ENCODE assay signal across 8 mouse cellular contexts in genomic region chr13:78199642-78200160, GRCm38 (mm10). TPM values are rescaled to one million over a fixed set of nuclear protein-coding genes. Genes with fewer than 3 reads are reported as not detected.
DNase-seq lines count a peak whose midpoint lies in the region; ATAC-seq and TF ChIP-seq lines count a peak whose summit lies in the region.

Gene Nr2f1, minus strand, starts transcription at chr13:78199757.

- no peak for ATAC-seq in hindbrain, embryonic 13.5 days (ENCODE audit: low FRiP score)
- no peak for ATAC-seq in liver, embryonic 16.5 days (ENCODE audit: low read depth)

- TF ChIP-seq POLR2A in bone marrow macrophage, adult 2 months (IDR thresholded peaks at IDR 0.05; ENCODE audit: borderline replicate concordance, low read depth, low read length) = no peak

- peaks cover 7% of the 10 kb centered on the region for H3K36me3 ChIP-seq in hindbrain, embryonic 13.5 days
- no peaks in the 10 kb centered on the region for H3K36me3 ChIP-seq in liver, embryonic 16.5 days (ENCODE audit: control insufficient read depth, insufficient read depth)

- 0% methylated on average over 14 of the region's 14 CpGs for WGBS in hindbrain, embryonic 13.5 days
- 1% methylated on average over 14 of the region's 14 CpGs for WGBS in liver, embryonic 16.5 days (ENCODE audit: insufficient replicate concordance)

- peak within 1 kb of the TSS; percentile 85 for H3K4me3 ChIP-seq in layer of hippocampus, adult 2 months
- peak within 1 kb of the TSS; percentile 64 for H3K4me3 ChIP-seq in bone marrow macrophage, adult 2 months (ENCODE audit: insufficient read depth, low read length)
- H3K4me3 ChIP-seq in hindbrain, embryonic 13.5 days = peak within 1 kb of the TSS; percentile 68
- H3K4me3 ChIP-seq in liver, embryonic 16.5 days (ENCODE audit: low read depth, low read length) = peak within 1 kb of the TSS; percentile 47

- H3K4me2 ChIP-seq in hindbrain, embryonic 13.5 days = peak within 1 kb of the TSS; percentile 74
- H3K4me2 ChIP-seq in liver, embryonic 16.5 days (ENCODE audit: low read depth, low read length) = peak within 1 kb of the TSS; percentile 66

- no peak for DNase-seq in layer of hippocampus, adult 2 months (ENCODE audit: low spot score in 2 of 2)
- no peak for DNase-seq in layer of hippocampus, adult 9-11 months
- DNase-seq in right cerebral cortex, postnatal 14 days = no peak
- no peak for DNase-seq in thymus, postnatal 0 days (ENCODE audit: low spot score)
- no peak for DNase-seq in adipocyte (ENCODE audit: low spot score)

- peak within 1 kb of the TSS; percentile 97 for H3K27ac ChIP-seq in layer of hippocampus, adult 2 months
- no peak within 1 kb of the TSS for H3K27ac ChIP-seq in bone marrow macrophage, adult 2 months (ENCODE audit: insufficient read depth, low read depth, low read length)
- H3K27ac ChIP-seq in hindbrain, embryonic 13.5 days = peak within 1 kb of the TSS; percentile 100
- no peak within 1 kb of the TSS; the same call in 1 of the 2 replicates for H3K27ac ChIP-seq in liver, embryonic 16.5 days (ENCODE audit: low read length)

- no peaks in the 10 kb centered on the region for H3K9me3 ChIP-seq in hindbrain, embryonic 13.5 days
- H3K9me3 ChIP-seq in liver, embryonic 16.5 days (replicated peaks; ENCODE audit: control insufficient read depth, low read length) = no peaks in the 10 kb centered on the region

- H3K27me3 ChIP-seq in hindbrain, embryonic 13.5 days = no peaks in the 10 kb centered on the region
- H3K27me3 ChIP-seq in liver, embryonic 16.5 days (ENCODE audit: control insufficient read depth, insufficient read depth, low read depth, low read length) = peaks cover 89% of the 10 kb centered on the region

- no peak for TF ChIP-seq CTCF in layer of hippocampus, adult 2 months (conservative IDR thresholded peaks at IDR 0.05)
- no peak for TF ChIP-seq CTCF in bone marrow macrophage, adult 2 months (IDR thresholded peaks at IDR 0.05; ENCODE audit: low read depth, low read length)

- peaks cover 3% of the 10 kb centered on the region; the same call in 1 of the 2 replicates for H3K4me1 ChIP-seq in bone marrow macrophage, adult 2 months (ENCODE audit: control insufficient read depth, insufficient read depth, low read length)
- H3K4me1 ChIP-seq in hindbrain, embryonic 13.5 days (replicated peaks) = peaks cover 20% of the 10 kb centered on the region
- H3K4me1 ChIP-seq in liver, embryonic 16.5 days (ENCODE audit: control insufficient read depth, low read depth, low read length) = no peaks in the 10 kb centered on the region; the same call in 1 of the 2 replicates

- peak within 1 kb of the TSS; percentile 96 for H3K9ac ChIP-seq in hindbrain, embryonic 13.5 days
- no peak within 1 kb of the TSS; the same call in 1 of the 2 replicates for H3K9ac ChIP-seq in liver, embryonic 16.5 days (ENCODE audit: low read depth, low read length)

RNA-seq across cellular contexts. Expression of gene Nr2f1, which starts in this region (rescaled TPM):
- total RNA-seq in layer of hippocampus, adult 2 months (2021) = 10 to 100 TPM; 89.4 to 98.1 TPM
- polyA plus RNA-seq in bone marrow macrophage, adult 2 months (2012; ENCODE audit: insufficient read depth, insufficient read length, missing spikeins) = not detected in 2 replicates
- 68.9 and 71.3 TPM in 2 replicates for polyA plus RNA-seq in hindbrain, embryonic 13.5 days (2015; fragmentation: Nextera tagmentation; extraction: Ambion mirVana)
- 0.15 and 0.17 TPM in 2 replicates for polyA plus RNA-seq in liver, embryonic 16.5 days (2015; fragmentation: Nextera tagmentation; extraction: Ambion mirVana)
- 1.1 and 1.5 TPM in 2 replicates for polyA plus RNA-seq in thymus, postnatal 0 days (2015; fragmentation: Nextera tagmentation; extraction: Ambion mirVana)

Comparison
In these comparisons a context has a peak if more than half of its experiments do, and no peak if none do; other contexts are left out.
1. RNA of gene Nr2f1 (polyA plus RNA-seq): 68.9 to 71.3 TPM in hindbrain, embryonic 13.5 days; 1.1 to 1.5 TPM in thymus, postnatal 0 days, not detected in bone marrow macrophage, adult 2 months and 0.15 to 0.17 TPM in liver, embryonic 16.5 days; every median in the first group is over 10 times any median in the second.
2. H3K27ac ChIP-seq: peak in layer of hippocampus, adult 2 months (single experiment) and hindbrain, embryonic 13.5 days (single experiment); none in bone marrow macrophage, adult 2 months (single experiment) and liver, embryonic 16.5 days (single experiment).
3. Peak in every context shown above with its lines, with median percentiles within 50 percentile points of each other: H3K4me3 ChIP-seq.